Comparison of ENCODE assay signal across 14 mouse cellular contexts in genomic region chr14:51128775-51129623, GRCm38 (mm10). TPM values are rescaled to one million over a fixed set of nuclear protein-coding genes. Genes with fewer than 3 reads are reported as not detected.
DNase-seq lines count a peak whose midpoint lies in the region; ATAC-seq lines count a peak whose summit lies in the region.
"Had no signal": no experiment of that assay in that cellular context is flagged by ENCODE, and none has a peak within 500 bp of the region (broad histone marks: within the 10 kb centered on the region; RNA-seq: fewer than 3 reads in every experiment).

No protein-coding gene starts in this region.

- peak; percentile 49 for DNase-seq in lung, postnatal 25 days (ENCODE audit: low spot score)
- no peak for DNase-seq in lung, postnatal 4 days
- peak; percentile 56 for DNase-seq in c-Kit-positive CD71-positive TER-119-positive erythroid progenitor cells, embryonic 14.5 days (ENCODE audit: low spot score)
- peak; percentile 77 to 82 for DNase-seq in spleen, postnatal 36 days (ENCODE audit: low spot score in 2 of 2)
- DNase-seq in gastrocnemius, postnatal 36 days: no peak
- DNase-seq: cerebellum, adult 2 months; left cerebral cortex, postnatal 4 days; midbrain, embryonic 14.5 days had no signal

- H3K27me3 ChIP-seq in liver, embryonic 16.5 days (ENCODE audit: control insufficient read depth, insufficient read depth, low read depth, low read length): no peaks in the 10 kb centered on the region
- H3K27me3 ChIP-seq in intestine, embryonic 15.5 days (replicated peaks): no peaks in the 10 kb centered on the region
- H3K27me3 ChIP-seq: heart, embryonic 13.5 days had no signal

- H3K4me3 ChIP-seq in liver, embryonic 16.5 days (ENCODE audit: low read depth, low read length): peak overlapping the region; percentile 51
- no peak overlapping the region for H3K4me3 ChIP-seq in intestine, embryonic 15.5 days (replicated peaks)
- H3K4me3 ChIP-seq: heart, embryonic 13.5 days had no signal

- H3K9ac ChIP-seq in liver, embryonic 16.5 days (ENCODE audit: low read depth, low read length): peak overlapping the region; percentile 52
- no peak overlapping the region for H3K9ac ChIP-seq in intestine, embryonic 15.5 days
- H3K9ac ChIP-seq: heart, embryonic 13.5 days had no signal

- no peaks in the 10 kb centered on the region for H3K36me3 ChIP-seq in liver, embryonic 16.5 days (ENCODE audit: control insufficient read depth, insufficient read depth)
- H3K36me3 ChIP-seq in intestine, embryonic 15.5 days: no peaks in the 10 kb centered on the region
- H3K36me3 ChIP-seq: heart, embryonic 13.5 days had no signal

- peak overlapping the region; percentile 95 for H3K27ac ChIP-seq in liver, embryonic 16.5 days (ENCODE audit: low read length)
- no peak overlapping the region for H3K27ac ChIP-seq in intestine, embryonic 15.5 days
- H3K27ac ChIP-seq: heart, embryonic 13.5 days had no signal

- H3K9me3 ChIP-seq in liver, embryonic 16.5 days (replicated peaks; ENCODE audit: control insufficient read depth, low read length): no peaks in the 10 kb centered on the region
- no peaks in the 10 kb centered on the region for H3K9me3 ChIP-seq in intestine, embryonic 15.5 days
- H3K9me3 ChIP-seq: heart, embryonic 13.5 days had no signal

- WGBS in liver, embryonic 16.5 days (ENCODE audit: insufficient replicate concordance): 19% methylated on average over 9 of the region's 9 CpGs
- WGBS in intestine, embryonic 15.5 days: 70% methylated on average over 9 of the region's 9 CpGs

- peaks cover 59% of the 10 kb centered on the region for H3K4me1 ChIP-seq in liver, embryonic 16.5 days (ENCODE audit: control insufficient read depth, low read depth, low read length)
- no peaks in the 10 kb centered on the region for H3K4me1 ChIP-seq in intestine, embryonic 15.5 days (replicated peaks)

- peak overlapping the region; percentile 71 for H3K4me2 ChIP-seq in liver, embryonic 16.5 days (ENCODE audit: low read depth, low read length)
- no peak overlapping the region for H3K4me2 ChIP-seq in intestine, embryonic 15.5 days (replicated peaks)

- ATAC-seq in liver, embryonic 16.5 days (ENCODE audit: low read depth): peak; percentile 23
- no peak for ATAC-seq in intestine, embryonic 15.5 days
- ATAC-seq in CD4-positive, CD25-positive, alpha-beta regulatory T cell, adult 4 months: no peak

- intact Hi-C loops in gastrocnemius, postnatal 36 days (cut with DNase I): no loop called here

RNA-seq across cellular contexts. Expression of gene Rnase6, which starts 5.3 kb away (rescaled TPM):
- polyA plus RNA-seq in liver, embryonic 16.5 days (2015; fragmentation: Nextera tagmentation; extraction: Ambion mirVana): 2.7 and 3.2 TPM in 2 replicates
- total RNA-seq in gastrocnemius, postnatal 36 days (2021): under 1 TPM in 1 of 2 experiments, not detected in 1; 0.22 TPM
- polyA plus RNA-seq in intestine, embryonic 15.5 days (2015; fragmentation: Nextera tagmentation; extraction: Ambion mirVana): 1.3 and 2.0 TPM in 2 replicates
- 1 to 10 TPM; 1.6 to 5.9 TPM for polyA plus RNA-seq in CD4-positive, CD25-positive, alpha-beta regulatory T cell, adult 4 months (2017; shearing (Covaris generic))

RNA-seq across cellular contexts. Expression of gene Eddm3b, which starts 14.8 kb away (rescaled TPM):
- not detected in 2 replicates for polyA plus RNA-seq in liver, embryonic 16.5 days (2015; fragmentation: Nextera tagmentation; extraction: Ambion mirVana)
- not detected for total RNA-seq in gastrocnemius, postnatal 36 days (2021)
- polyA plus RNA-seq in intestine, embryonic 15.5 days (2015; fragmentation: Nextera tagmentation; extraction: Ambion mirVana): not detected in 2 replicates
- polyA plus RNA-seq in CD4-positive, CD25-positive, alpha-beta regulatory T cell, adult 4 months (2017; shearing (Covaris generic)): not detected
- total RNA-seq: left cerebral cortex, postnatal 4 days had no signal
- polyA plus RNA-seq: cerebellum, adult 2 months; embryonic facial prominence, embryonic 14.5 days; heart, embryonic 13.5 days; midbrain, embryonic 14.5 days; stomach, embryonic 14.5 days had no signal

RNA-seq across cellular contexts. Expression of gene Rnase1, which starts 17.6 kb away (rescaled TPM):
- 0.27 and 2.1 TPM in 2 replicates for polyA plus RNA-seq in liver, embryonic 16.5 days (2015; fragmentation: Nextera tagmentation; extraction: Ambion mirVana)
- not detected for total RNA-seq in gastrocnemius, postnatal 36 days (2021)
- 27.9 and 88.1 TPM in 2 replicates for polyA plus RNA-seq in intestine, embryonic 15.5 days (2015; fragmentation: Nextera tagmentation; extraction: Ambion mirVana)
- polyA plus RNA-seq in CD4-positive, CD25-positive, alpha-beta regulatory T cell, adult 4 months (2017; shearing (Covaris generic)): not detected
- polyA plus RNA-seq: midbrain, embryonic 14.5 days had no signal

RNA-seq across cellular contexts. Expression of gene Rnase2b, which starts 33.1 kb away (rescaled TPM):
- polyA plus RNA-seq in liver, embryonic 16.5 days (2015; fragmentation: Nextera tagmentation; extraction: Ambion mirVana): not detected in 2 replicates
- total RNA-seq in gastrocnemius, postnatal 36 days (2021): not detected
- polyA plus RNA-seq in intestine, embryonic 15.5 days (2015; fragmentation: Nextera tagmentation; extraction: Ambion mirVana): not detected in 2 replicates
- not detected for polyA plus RNA-seq in CD4-positive, CD25-positive, alpha-beta regulatory T cell, adult 4 months (2017; shearing (Covaris generic))
- total RNA-seq: left cerebral cortex, postnatal 4 days had no signal
- polyA plus RNA-seq: cerebellum, adult 2 months; embryonic facial prominence, embryonic 14.5 days; heart, embryonic 13.5 days; midbrain, embryonic 14.5 days; stomach, embryonic 14.5 days had no signal

RNA-seq across cellular contexts. Expression of gene Ang, which starts 38.0 kb away (rescaled TPM):
- 6.7 and 8.4 TPM in 2 replicates for polyA plus RNA-seq in liver, embryonic 16.5 days (2015; fragmentation: Nextera tagmentation; extraction: Ambion mirVana)
- total RNA-seq in gastrocnemius, postnatal 36 days (2021): 1 to 10 TPM; 3.1 TPM
- 51.6 and 73.0 TPM in 2 replicates for polyA plus RNA-seq in intestine, embryonic 15.5 days (2015; fragmentation: Nextera tagmentation; extraction: Ambion mirVana)
- 1 to 10 TPM; 4.0 to 5.0 TPM for polyA plus RNA-seq in CD4-positive, CD25-positive, alpha-beta regulatory T cell, adult 4 months (2017; shearing (Covaris generic))

Comparison
In these comparisons a context has a peak if more than half of its experiments do, and no peak if none do; other contexts are left out.
1. DNase-seq: peak in lung, postnatal 25 days (single experiment), c-Kit-positive CD71-positive TER-119-positive erythroid progenitor cells, embryonic 14.5 days (single experiment) and spleen, postnatal 36 days (2 of 2); none in lung, postnatal 4 days (0 of 2) and gastrocnemius, postnatal 36 days (0 of 2).